Comparison of ENCODE assay signal across 15 mouse cellular contexts in genomic region chr1:176289396-176289795, GRCm38 (mm10). TPM values are rescaled to one million over a fixed set of nuclear protein-coding genes. Genes with fewer than 3 reads are reported as not detected.
"Had no signal": no experiment of that assay in that cellular context is flagged by ENCODE, and none has a peak within 500 bp of the region (broad histone marks: within the 10 kb centered on the region; RNA-seq: fewer than 3 reads in every experiment).

No protein-coding gene starts in this region.

- H3K9me3 ChIP-seq: limb, embryonic 10.5 days; liver, embryonic 15.5 days; megakaryocyte, embryonic 14.5 days; midbrain, embryonic 15.5 days; neural tube, embryonic 12.5 days had no signal

- H3K4me1 ChIP-seq: limb, embryonic 10.5 days; liver, embryonic 15.5 days; megakaryocyte, embryonic 14.5 days; midbrain, embryonic 15.5 days; neural tube, embryonic 12.5 days had no signal

- H3K36me3 ChIP-seq: limb, embryonic 10.5 days; liver, embryonic 15.5 days; midbrain, embryonic 15.5 days; neural tube, embryonic 12.5 days had no signal

- ATAC-seq: midbrain, embryonic 15.5 days had no signal

- H3K27me3 ChIP-seq: liver, embryonic 15.5 days; megakaryocyte, embryonic 14.5 days; midbrain, embryonic 15.5 days; neural tube, embryonic 12.5 days had no signal

- DNase-seq: lung, adult 2 months; lung, postnatal 10 days; thymus, postnatal 36 days had no signal

- H3K27ac ChIP-seq: hindbrain, embryonic 14.5 days; left cerebral cortex, adult 2 months; limb, embryonic 10.5 days; liver, embryonic 15.5 days; macrophage; midbrain, embryonic 15.5 days; neural tube, embryonic 12.5 days had no signal

- H3K9ac ChIP-seq: hindbrain, embryonic 14.5 days; liver, embryonic 15.5 days; midbrain, embryonic 15.5 days; neural tube, embryonic 12.5 days had no signal

- H3K4me2 ChIP-seq: hindbrain, embryonic 14.5 days; liver, embryonic 11.5 days; liver, embryonic 15.5 days; midbrain, embryonic 11.5 days; midbrain, embryonic 15.5 days; neural tube, embryonic 12.5 days had no signal

- H3K4me3 ChIP-seq: left cerebral cortex, adult 2 months; limb, embryonic 10.5 days; liver, embryonic 15.5 days; megakaryocyte, embryonic 14.5 days; midbrain, embryonic 15.5 days; neural tube, embryonic 12.5 days had no signal

RNA-seq across cellular contexts. Expression of gene Pld5, which starts 14.3 kb away (rescaled TPM):
- total RNA-seq: neutrophil, adult 5-6 weeks had no signal
- polyA plus RNA-seq: liver, embryonic 15.5 days; lung, adult 2 months; macrophage; thymus, postnatal 0 days had no signal
